9 mouse cellular contexts compared by ENCODE assay signal in the genomic region with DNA sequence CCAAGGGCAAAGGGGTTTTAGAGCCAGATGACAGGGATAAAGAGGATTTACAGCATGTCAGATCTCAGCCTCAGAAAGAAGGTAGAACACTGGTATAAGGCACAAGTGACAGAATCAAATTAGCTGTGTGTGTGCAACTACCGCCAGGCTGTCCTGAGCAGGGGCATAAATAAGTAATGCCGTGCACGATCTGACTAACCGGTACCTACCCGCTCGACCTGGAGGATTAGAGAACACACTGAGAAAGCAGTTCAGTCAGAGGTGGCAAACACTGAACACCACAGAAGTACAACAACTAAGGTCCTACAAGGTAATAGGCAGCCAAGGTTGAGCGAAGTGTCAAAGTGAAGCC. TPM values are rescaled to one million over a fixed set of nuclear protein-coding genes. Genes with fewer than 3 reads are reported as not detected.
A peak's percentile ranks its signal among the peaks of the same experiment; 100 is the strongest.
DNase-seq lines count a peak whose midpoint lies in the region; ATAC-seq and TF ChIP-seq lines count a peak whose summit lies in the region.
"Had no signal": no experiment of that assay in that cellular context is flagged by ENCODE, and none has a peak within 500 bp of the region (broad histone marks: within the 10 kb centered on the region; RNA-seq: fewer than 3 reads in every experiment).

No protein-coding gene starts in this region.

- H3K9me3 ChIP-seq in lung, embryonic 16.5 days (ENCODE audit: control insufficient read depth, low read length), result no peaks in the 10 kb centered on the region
- peaks cover 4% of the 10 kb centered on the region; the same call in 1 of the 2 replicates for H3K9me3 ChIP-seq in hindbrain, embryonic 10.5 days
- no peaks in the 10 kb centered on the region for H3K9me3 ChIP-seq in liver, embryonic 14.5 days (ENCODE audit: control insufficient read depth, low read length)
- no peaks in the 10 kb centered on the region for H3K9me3 ChIP-seq in stomach, postnatal 0 days (ENCODE audit: control insufficient read depth, low read length)

- no peaks in the 10 kb centered on the region for H3K36me3 ChIP-seq in lung, embryonic 16.5 days (ENCODE audit: control insufficient read depth, insufficient read depth, low read length)
- H3K36me3 ChIP-seq in hindbrain, embryonic 10.5 days, result peaks cover 14% of the 10 kb centered on the region
- no peaks in the 10 kb centered on the region for H3K36me3 ChIP-seq in liver, embryonic 14.5 days (replicated peaks; ENCODE audit: control insufficient read depth, insufficient read depth, low read depth)
- no peaks in the 10 kb centered on the region for H3K36me3 ChIP-seq in stomach, postnatal 0 days (ENCODE audit: control insufficient read depth, insufficient read depth, low read length)

- DNase-seq in lung, adult 18-20 months, result no peak
- no peak for DNase-seq in hindbrain, embryonic 10.5 days (ENCODE audit: low spot score)
- DNase-seq in liver, embryonic 14.5 days (ENCODE audit: low read depth in 3 of 3, low spot score in 3 of 3), result no peak
- no peak for DNase-seq in stomach, postnatal 0 days (ENCODE audit: low spot score)
- DNase-seq in ovary, postnatal 14 days (ENCODE audit: low spot score), result no peak
- no peak for DNase-seq in left cerebral cortex, adult 18-20 months (ENCODE audit: low spot score in 2 of 2)
- DNase-seq: thymus, adult 18-20 months had no signal

- no peak for TF ChIP-seq CTCF in liver, embryonic 14.5 days (IDR thresholded peaks at IDR 0.05; ENCODE audit: low read depth)
- no peak for TF ChIP-seq CTCF in stomach, postnatal 0 days (IDR thresholded peaks at IDR 0.05; ENCODE audit: low read depth)

- peak overlapping the region; percentile 25; the same call in 1 of the 2 replicates for H3K9ac ChIP-seq in lung, embryonic 16.5 days (ENCODE audit: low read length)
- H3K9ac ChIP-seq in liver, embryonic 14.5 days (replicated peaks), result no peak overlapping the region
- peak overlapping the region; percentile 27; the same call in 1 of the 2 replicates for H3K9ac ChIP-seq in stomach, postnatal 0 days (ENCODE audit: low read length)

- H3K4me2 ChIP-seq in lung, embryonic 16.5 days (ENCODE audit: low read depth, low read length), result peak overlapping the region; percentile 44
- H3K4me2 ChIP-seq in liver, embryonic 14.5 days (ENCODE audit: low read depth), result peak overlapping the region; percentile 43
- H3K4me2 ChIP-seq in stomach, postnatal 0 days (replicated peaks; ENCODE audit: low read depth), result peak overlapping the region; percentile 55

- 42% methylated on average over 7 of the region's 7 CpGs for WGBS in lung, embryonic 16.5 days
- WGBS in hindbrain, embryonic 10.5 days, result 48% methylated on average over 7 of the region's 7 CpGs
- WGBS in liver, embryonic 14.5 days (ENCODE audit: insufficient replicate concordance), result 50% methylated on average over 7 of the region's 7 CpGs
- WGBS in stomach, postnatal 0 days, result 31% methylated on average over 7 of the region's 7 CpGs

- H3K27me3 ChIP-seq in lung, embryonic 16.5 days (ENCODE audit: control insufficient read depth, insufficient read depth, low read depth, low read length), result no peaks in the 10 kb centered on the region
- no peaks in the 10 kb centered on the region for H3K27me3 ChIP-seq in hindbrain, embryonic 10.5 days (ENCODE audit: insufficient read depth, poor library complexity, severe bottlenecking)
- no peaks in the 10 kb centered on the region for H3K27me3 ChIP-seq in liver, embryonic 14.5 days (ENCODE audit: control insufficient read depth, insufficient read depth, low read length)
- H3K27me3 ChIP-seq in stomach, postnatal 0 days (ENCODE audit: control insufficient read depth, insufficient read depth, low read length), result no peaks in the 10 kb centered on the region

- peak overlapping the region; percentile 29 for H3K4me3 ChIP-seq in lung, embryonic 16.5 days (ENCODE audit: low read length)
- peak overlapping the region; percentile 52 for H3K4me3 ChIP-seq in hindbrain, embryonic 10.5 days
- H3K4me3 ChIP-seq in liver, embryonic 14.5 days (ENCODE audit: insufficient read depth in 1 of 2, low read depth in 2 of 2, low read length in 2 of 2), result peak overlapping the region in 1 of 2 experiments; percentile 29; a peak in 1 of 4 replicates
- H3K4me3 ChIP-seq in stomach, postnatal 0 days (ENCODE audit: low read depth, low read length), result peak overlapping the region; percentile 28
- H3K4me3 ChIP-seq: erythroblast, embryonic 14.5 days had no signal

- no peak for TF ChIP-seq EP300 in liver, embryonic 14.5 days (IDR thresholded peaks at IDR 0.05; ENCODE audit: low read depth)
- no peak for TF ChIP-seq EP300 in stomach, postnatal 0 days (optimal IDR thresholded peaks at IDR 0.05)

- peak overlapping the region; percentile 29; the same call in 1 of the 2 replicates for H3K27ac ChIP-seq in lung, embryonic 16.5 days (ENCODE audit: low read length)
- peak overlapping the region; percentile 80 for H3K27ac ChIP-seq in hindbrain, embryonic 10.5 days
- H3K27ac ChIP-seq in liver, embryonic 14.5 days, result no peak overlapping the region
- no peak overlapping the region for H3K27ac ChIP-seq in stomach, postnatal 0 days (replicated peaks)

- peak; percentile 35; the same call in 1 of the 2 replicates for ATAC-seq in lung, embryonic 16.5 days (ENCODE audit: low read depth)
- no peak for ATAC-seq in liver, embryonic 14.5 days (ENCODE audit: insufficient read depth)
- ATAC-seq in stomach, postnatal 0 days (ENCODE audit: low FRiP score, low TSS enrichment), result peak; percentile 46; the same call in 1 of the 2 replicates

- H3K4me1 ChIP-seq in lung, embryonic 16.5 days (replicated peaks; ENCODE audit: control insufficient read depth, insufficient read depth, low read length), result peaks cover 15% of the 10 kb centered on the region
- peaks cover 21% of the 10 kb centered on the region for H3K4me1 ChIP-seq in hindbrain, embryonic 10.5 days (replicated peaks)
- peaks cover 0 to 5% of the 10 kb centered on the region in 2 experiments; a peak in 1 of 4 replicates for H3K4me1 ChIP-seq in liver, embryonic 14.5 days (replicated peaks; ENCODE audit: control insufficient read depth in 2 of 2, insufficient read depth in 2 of 2, low read length in 1 of 2)
- H3K4me1 ChIP-seq in stomach, postnatal 0 days (replicated peaks; ENCODE audit: control insufficient read depth, insufficient read depth), result no peaks in the 10 kb centered on the region

RNA-seq across cellular contexts. Expression of a gene that starts 15.8 kb away (rescaled TPM):
- polyA plus RNA-seq in lung, embryonic 16.5 days (2015; fragmentation: Nextera tagmentation; extraction: Ambion mirVana), result 12.6 and 12.9 TPM in 2 replicates
- 10.0 and 10.1 TPM in 2 replicates for polyA plus RNA-seq in hindbrain, embryonic 10.5 days (2016; fragmentation: Nextera tagmentation; extraction: Ambion mirVana)
- polyA plus RNA-seq in liver, embryonic 14.5 days (2012; rRNA removed), result 0.63 and 0.90 TPM in 2 replicates
- 1.0 TPM in 2 replicates for polyA plus RNA-seq in liver, embryonic 14.5 days (2014; fragmentation: Nextera tagmentation; extraction: Ambion mirVana)
- 5.1 and 5.3 TPM in 2 replicates for polyA plus RNA-seq in stomach, postnatal 0 days (2015; fragmentation: Nextera tagmentation; extraction: Ambion mirVana)
- total RNA-seq in left cerebral cortex, adult 18-20 months (2021), result 10 to 100 TPM; 22.4 to 22.8 TPM

Comparison
In these comparisons a context has a peak if more than half of its experiments do, and no peak if none do; other contexts are left out.
1. H3K27ac ChIP-seq: peak in lung, embryonic 16.5 days (single experiment) and hindbrain, embryonic 10.5 days (single experiment); none in liver, embryonic 14.5 days (single experiment) and stomach, postnatal 0 days (single experiment).
2. Peak in every context shown above with its lines, with median percentiles within 50 percentile points of each other: H3K4me2 ChIP-seq.